ENCODE assay signal across 11 mouse cellular contexts in the genomic region with DNA sequence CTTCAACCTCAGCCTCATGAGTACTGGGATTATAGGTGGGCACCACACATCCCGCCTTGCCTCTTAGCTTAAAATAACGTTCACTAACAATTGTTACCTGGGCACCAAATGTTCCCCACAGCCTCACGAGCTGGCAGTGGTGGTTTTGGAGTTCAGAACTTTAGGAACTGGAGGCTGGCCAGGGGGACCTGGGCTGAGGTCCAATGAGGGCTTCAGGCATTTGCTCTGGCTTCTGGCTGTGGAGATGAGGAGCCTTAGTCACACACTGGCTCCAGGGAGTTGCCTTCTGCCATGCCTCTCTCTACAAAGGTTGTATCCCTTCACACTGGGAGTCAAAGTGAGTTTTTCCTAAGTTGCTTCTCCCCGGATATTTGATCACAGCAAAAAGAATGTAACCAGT. TPM values are rescaled to one million over a fixed set of nuclear protein-coding genes. Genes with fewer than 3 reads are reported as not detected.
DNase-seq lines count a peak whose midpoint lies in the region; ATAC-seq and TF ChIP-seq lines count a peak whose summit lies in the region.
"Had no signal": no experiment of that assay in that cellular context is flagged by ENCODE, and none has a peak within 500 bp of the region (broad histone marks: within the 10 kb centered on the region; RNA-seq: fewer than 3 reads in every experiment).

No protein-coding gene starts in this region.

- no peak for ATAC-seq in intestine, embryonic 15.5 days
- no peak for ATAC-seq in forebrain, embryonic 15.5 days (replicated peaks)
- ATAC-seq: midbrain, embryonic 15.5 days had no signal

- H3K4me1 ChIP-seq in heart, adult 2 months (ENCODE audit: control insufficient read depth, insufficient read depth, low read length): peaks cover 5% of the 10 kb centered on the region
- peaks cover 20% of the 10 kb centered on the region for H3K4me1 ChIP-seq in intestine, embryonic 15.5 days (replicated peaks)
- peaks cover 2% of the 10 kb centered on the region; the same call in 1 of the 2 replicates for H3K4me1 ChIP-seq in forebrain, embryonic 15.5 days

- no peaks in the 10 kb centered on the region for H3K27me3 ChIP-seq in heart, adult 2 months (ENCODE audit: control insufficient read depth, insufficient read depth, low read length)
- H3K27me3 ChIP-seq in intestine, embryonic 15.5 days (replicated peaks): no peaks in the 10 kb centered on the region
- H3K27me3 ChIP-seq in forebrain, embryonic 15.5 days: no peaks in the 10 kb centered on the region
- H3K27me3 ChIP-seq: limb, embryonic 13.5 days; midbrain, embryonic 15.5 days had no signal

- H3K4me3 ChIP-seq in heart, adult 2 months: no peak overlapping the region
- H3K4me3 ChIP-seq in intestine, embryonic 15.5 days (replicated peaks): no peak overlapping the region
- H3K4me3 ChIP-seq in forebrain, embryonic 15.5 days: no peak overlapping the region
- H3K4me3 ChIP-seq: limb, embryonic 13.5 days; midbrain, embryonic 15.5 days had no signal

- DNase-seq in heart, adult 2 months: peak; percentile 47 to 56
- DNase-seq in heart, postnatal 25 days (ENCODE audit: low spot score): no peak
- peak; percentile 25 for DNase-seq in urinary bladder, postnatal 14 days (ENCODE audit: low spot score)
- no peak for DNase-seq in urinary bladder, postnatal 10 days (ENCODE audit: low spot score)
- no peak for DNase-seq in urinary bladder, postnatal 4 days (ENCODE audit: low spot score in 2 of 2)
- DNase-seq in cerebellum, adult 11 months: no peak
- DNase-seq: cerebellum, adult 8-10 months had no signal

- H3K4me2 ChIP-seq in intestine, embryonic 15.5 days (replicated peaks): no peak overlapping the region
- H3K4me2 ChIP-seq in forebrain, embryonic 15.5 days (replicated peaks): no peak overlapping the region
- H3K4me2 ChIP-seq: limb, embryonic 13.5 days; midbrain, embryonic 15.5 days had no signal

- peaks cover 2% of the 10 kb centered on the region for H3K36me3 ChIP-seq in heart, adult 2 months (ENCODE audit: control insufficient read depth, insufficient read depth, low read length)
- peaks cover 13% of the 10 kb centered on the region for H3K36me3 ChIP-seq in intestine, embryonic 15.5 days
- peaks cover 23% of the 10 kb centered on the region for H3K36me3 ChIP-seq in forebrain, embryonic 15.5 days

- intact Hi-C loops in heart, adult 2 months (cut with DNase I): no loop called here
- intact Hi-C loops in heart, postnatal 25 days (cut with DNase I): no loop called here

- 49% methylated on average over 4 of the region's 4 CpGs for WGBS in heart, adult 2 months
- 70% methylated on average over 4 of the region's 4 CpGs for WGBS in intestine, embryonic 15.5 days
- 75% methylated on average over 4 of the region's 4 CpGs for WGBS in forebrain, embryonic 15.5 days

- no peak for TF ChIP-seq EP300 in heart, adult 2 months (IDR thresholded peaks at IDR 0.05; ENCODE audit: insufficient read depth, low read depth, low read length)

- TF ChIP-seq POLR2A in heart, adult 2 months (IDR thresholded peaks at IDR 0.05; ENCODE audit: insufficient read depth, low read depth, low read length): no peak

- TF ChIP-seq CTCF in heart, adult 2 months (IDR thresholded peaks at IDR 0.05): no peak

- no peak overlapping the region for H3K27ac ChIP-seq in heart, adult 2 months
- peak overlapping the region; percentile 65; the same call in 1 of the 2 replicates for H3K27ac ChIP-seq in intestine, embryonic 15.5 days
- H3K27ac ChIP-seq in forebrain, embryonic 15.5 days (replicated peaks): no peak overlapping the region
- H3K27ac ChIP-seq: limb, embryonic 13.5 days; midbrain, embryonic 15.5 days had no signal

- no peaks in the 10 kb centered on the region for H3K9me3 ChIP-seq in intestine, embryonic 15.5 days
- H3K9me3 ChIP-seq in forebrain, embryonic 15.5 days: no peaks in the 10 kb centered on the region
- H3K9me3 ChIP-seq: limb, embryonic 13.5 days; midbrain, embryonic 15.5 days had no signal

- H3K9ac ChIP-seq in heart, adult 2 months (ENCODE audit: low read depth, low read length): no peak overlapping the region
- H3K9ac ChIP-seq in intestine, embryonic 15.5 days: no peak overlapping the region
- H3K9ac ChIP-seq in forebrain, embryonic 15.5 days (replicated peaks): no peak overlapping the region
- H3K9ac ChIP-seq: limb, embryonic 13.5 days; midbrain, embryonic 15.5 days had no signal

- H3K79me2 ChIP-seq in heart, adult 2 months (replicated peaks; ENCODE audit: control insufficient read depth, insufficient read depth, low read length): no peaks in the 10 kb centered on the region

RNA-seq across cellular contexts. Expression of a gene that starts 4.6 kb away (rescaled TPM):
- total RNA-seq in heart, adult 2 months (2021): 10 to 100 TPM; 14.2 to 16.1 TPM
- polyA plus RNA-seq in heart, adult 2 months (2012; rRNA removed): 16.8 and 20.4 TPM in 2 replicates
- 10 to 100 TPM; 12.6 to 12.9 TPM for total RNA-seq in heart, postnatal 25 days (2021)
- 24.2 and 26.8 TPM in 2 replicates for polyA plus RNA-seq in intestine, embryonic 15.5 days (2015; fragmentation: Nextera tagmentation; extraction: Ambion mirVana)
- polyA plus RNA-seq in forebrain, embryonic 15.5 days (2015; fragmentation: Nextera tagmentation; extraction: Ambion mirVana): 7.6 and 11.5 TPM in 2 replicates

RNA-seq across cellular contexts. Expression of a gene that starts 26.5 kb away (rescaled TPM):
- total RNA-seq in heart, adult 2 months (2021): not detected
- 0.44 and 0.74 TPM in 2 replicates for polyA plus RNA-seq in heart, adult 2 months (2012; rRNA removed)
- under 1 TPM in 1 of 2 experiments, not detected in 1; 0.16 TPM for total RNA-seq in heart, postnatal 25 days (2021)
- polyA plus RNA-seq in intestine, embryonic 15.5 days (2015; fragmentation: Nextera tagmentation; extraction: Ambion mirVana): 0.39 and 0.59 TPM in 2 replicates
- polyA plus RNA-seq in forebrain, embryonic 15.5 days (2015; fragmentation: Nextera tagmentation; extraction: Ambion mirVana): 0.09 and 0.22 TPM in 2 replicates

RNA-seq across cellular contexts. Expression of a gene that starts 27.7 kb away (rescaled TPM):
- total RNA-seq in heart, adult 2 months (2021): 10 to 100 TPM; 10.9 TPM
- 6.1 and 7.0 TPM in 2 replicates for polyA plus RNA-seq in heart, adult 2 months (2012; rRNA removed)
- 10 to 100 TPM; 11.2 to 12.3 TPM for total RNA-seq in heart, postnatal 25 days (2021)
- 37.3 and 40.1 TPM in 2 replicates for polyA plus RNA-seq in intestine, embryonic 15.5 days (2015; fragmentation: Nextera tagmentation; extraction: Ambion mirVana)
- 31.1 and 32.3 TPM in 2 replicates for polyA plus RNA-seq in forebrain, embryonic 15.5 days (2015; fragmentation: Nextera tagmentation; extraction: Ambion mirVana)

RNA-seq across cellular contexts. Expression of a gene that starts 45.3 kb away (rescaled TPM):
- 1 to 10 TPM; 2.8 to 3.0 TPM for total RNA-seq in heart, adult 2 months (2021)
- polyA plus RNA-seq in heart, adult 2 months (2012; rRNA removed): 12.2 and 21.0 TPM in 2 replicates
- 1 to 10 TPM; 1.7 to 2.6 TPM for total RNA-seq in heart, postnatal 25 days (2021)
- polyA plus RNA-seq in intestine, embryonic 15.5 days (2015; fragmentation: Nextera tagmentation; extraction: Ambion mirVana): 0.20 TPM in 1 of 2 replicates, not detected in the other
- not detected in 2 replicates for polyA plus RNA-seq in forebrain, embryonic 15.5 days (2015; fragmentation: Nextera tagmentation; extraction: Ambion mirVana)
- polyA plus RNA-seq: midbrain, embryonic 15.5 days had no signal

RNA-seq across cellular contexts. Expression of a gene that starts 49.1 kb away (rescaled TPM):
- 100 to 1,000 TPM; 622 to 797 TPM for total RNA-seq in heart, adult 2 months (2021)
- polyA plus RNA-seq in heart, adult 2 months (2012; rRNA removed): 268 and 420 TPM in 2 replicates
- total RNA-seq in heart, postnatal 25 days (2021): 100 to 1,000 TPM; 689 to 788 TPM
- polyA plus RNA-seq in intestine, embryonic 15.5 days (2015; fragmentation: Nextera tagmentation; extraction: Ambion mirVana): 3.7 and 4.0 TPM in 2 replicates
- polyA plus RNA-seq in forebrain, embryonic 15.5 days (2015; fragmentation: Nextera tagmentation; extraction: Ambion mirVana): 3.5 and 4.0 TPM in 2 replicates

Comparison
In these comparisons a context has a peak if more than half of its experiments do, and no peak if none do; other contexts are left out.
1. DNase-seq: peak in heart, adult 2 months (2 of 2) and urinary bladder, postnatal 14 days (single experiment); none in heart, postnatal 25 days (single experiment), urinary bladder, postnatal 10 days (single experiment), urinary bladder, postnatal 4 days (0 of 2) and cerebellum, adult 11 months (single experiment).